Comparison of ENCODE assay signal across 8 mouse cellular contexts in genomic region chr5:129586471-129586870, GRCm38 (mm10). TPM values are rescaled to one million over a fixed set of nuclear protein-coding genes. Genes with fewer than 3 reads are reported as not detected.
DNase-seq lines count a peak whose midpoint lies in the region; ATAC-seq lines count a peak whose summit lies in the region.

No protein-coding gene starts in this region.

- peaks cover 68% of the 10 kb centered on the region for H3K27me3 ChIP-seq in kidney, embryonic 15.5 days
- H3K27me3 ChIP-seq in embryonic facial prominence, embryonic 13.5 days, result peaks cover 65% of the 10 kb centered on the region
- peaks cover 40% of the 10 kb centered on the region for H3K27me3 ChIP-seq in intestine, embryonic 14.5 days (replicated peaks; ENCODE audit: control insufficient read depth, insufficient read depth, low read length)
- H3K27me3 ChIP-seq in midbrain, embryonic 16.5 days (ENCODE audit: control insufficient read depth, insufficient read depth, low read depth, low read length), result peaks cover 7% of the 10 kb centered on the region; the same call in 1 of the 2 replicates

- H3K4me3 ChIP-seq in kidney, embryonic 15.5 days (replicated peaks), result peak overlapping the region; percentile 72
- H3K4me3 ChIP-seq in embryonic facial prominence, embryonic 13.5 days, result peak overlapping the region; percentile 66
- H3K4me3 ChIP-seq in intestine, embryonic 14.5 days (ENCODE audit: low read depth, low read length), result peak overlapping the region; percentile 63
- peak overlapping the region; percentile 90 for H3K4me3 ChIP-seq in midbrain, embryonic 16.5 days (ENCODE audit: low read depth, low read length)

- 55% methylated on average over 13 of the region's 13 CpGs for WGBS in kidney, embryonic 15.5 days
- 47% methylated on average over 13 of the region's 13 CpGs for WGBS in embryonic facial prominence, embryonic 13.5 days
- 46% methylated on average over 13 of the region's 13 CpGs for WGBS in intestine, embryonic 14.5 days
- 32% methylated on average over 13 of the region's 13 CpGs for WGBS in midbrain, embryonic 16.5 days

- H3K27ac ChIP-seq in kidney, embryonic 15.5 days, result no peak overlapping the region
- H3K27ac ChIP-seq in embryonic facial prominence, embryonic 13.5 days, result no peak overlapping the region
- H3K27ac ChIP-seq in intestine, embryonic 14.5 days (ENCODE audit: low read depth), result no peak overlapping the region
- peak overlapping the region; percentile 53 for H3K27ac ChIP-seq in midbrain, embryonic 16.5 days (ENCODE audit: low read length)

- peaks cover 32% of the 10 kb centered on the region for H3K4me1 ChIP-seq in kidney, embryonic 15.5 days
- H3K4me1 ChIP-seq in embryonic facial prominence, embryonic 13.5 days, result peaks cover 30% of the 10 kb centered on the region
- peaks cover 4% of the 10 kb centered on the region; the same call in 1 of the 2 replicates for H3K4me1 ChIP-seq in intestine, embryonic 14.5 days (replicated peaks; ENCODE audit: control insufficient read depth, insufficient read depth, low read length)
- peaks cover 28% of the 10 kb centered on the region for H3K4me1 ChIP-seq in midbrain, embryonic 16.5 days (ENCODE audit: control insufficient read depth, insufficient read depth, low read length)

- DNase-seq in kidney, postnatal 4 days, result no peak
- DNase-seq in intestine, embryonic 14.5 days (ENCODE audit: low spot score), result no peak
- DNase-seq in adrenal gland, adult 18-20 months (ENCODE audit: low spot score in 2 of 2), result no peak
- DNase-seq in layer of hippocampus, postnatal 10 days (ENCODE audit: low spot score in 2 of 2), result no peak
- DNase-seq in left cerebral cortex, postnatal 25 days (ENCODE audit: low spot score in 2 of 2), result no peak

- intact Hi-C loops in left cerebral cortex, postnatal 25 days (cut with DNase I), result no loop called here

- no peaks in the 10 kb centered on the region for H3K36me3 ChIP-seq in kidney, embryonic 15.5 days
- H3K36me3 ChIP-seq in embryonic facial prominence, embryonic 13.5 days, result no peaks in the 10 kb centered on the region
- no peaks in the 10 kb centered on the region for H3K36me3 ChIP-seq in intestine, embryonic 14.5 days (ENCODE audit: control insufficient read depth, insufficient read depth, low read length)
- H3K36me3 ChIP-seq in midbrain, embryonic 16.5 days (ENCODE audit: control insufficient read depth, insufficient read depth, low read length), result no peaks in the 10 kb centered on the region

- 0 out of 2 replicates have a peak overlapping the region, but pooled peaks have one; percentile 11 for H3K9ac ChIP-seq in kidney, embryonic 15.5 days
- peak overlapping the region; percentile 53 for H3K9ac ChIP-seq in embryonic facial prominence, embryonic 13.5 days
- H3K9ac ChIP-seq in intestine, embryonic 14.5 days (ENCODE audit: low read length), result peak overlapping the region; percentile 25; the same call in 1 of the 2 replicates
- H3K9ac ChIP-seq in midbrain, embryonic 16.5 days (ENCODE audit: low read depth, low read length), result peak overlapping the region; percentile 71

- no peaks in the 10 kb centered on the region for H3K9me3 ChIP-seq in kidney, embryonic 15.5 days (replicated peaks)
- no peaks in the 10 kb centered on the region for H3K9me3 ChIP-seq in embryonic facial prominence, embryonic 13.5 days
- no peaks in the 10 kb centered on the region for H3K9me3 ChIP-seq in intestine, embryonic 14.5 days (ENCODE audit: control insufficient read depth, low read length)
- no peaks in the 10 kb centered on the region for H3K9me3 ChIP-seq in midbrain, embryonic 16.5 days (replicated peaks; ENCODE audit: control insufficient read depth, low read length, poor library complexity, severe bottlenecking)

- no peak for ATAC-seq in kidney, embryonic 15.5 days (replicated peaks; ENCODE audit: low FRiP score)
- ATAC-seq in embryonic facial prominence, embryonic 13.5 days (ENCODE audit: insufficient number of reproducible peaks, insufficient read depth, low FRiP score, low TSS enrichment, low read depth), result no peak
- no peak for ATAC-seq in intestine, embryonic 14.5 days (replicated peaks; ENCODE audit: low FRiP score, low TSS enrichment, low read depth)
- no peak for ATAC-seq in midbrain, embryonic 16.5 days

- H3K4me2 ChIP-seq in kidney, embryonic 15.5 days, result peak overlapping the region; percentile 99
- peak overlapping the region; percentile 100 for H3K4me2 ChIP-seq in embryonic facial prominence, embryonic 13.5 days
- peak overlapping the region; percentile 99 for H3K4me2 ChIP-seq in intestine, embryonic 14.5 days (ENCODE audit: low read length)
- H3K4me2 ChIP-seq in midbrain, embryonic 16.5 days (ENCODE audit: low read length), result peak overlapping the region; percentile 95

RNA-seq across cellular contexts. Expression of gene Mmp17, which starts 2.5 kb away (rescaled TPM):
- polyA plus RNA-seq in kidney, embryonic 15.5 days (2015; fragmentation: Nextera tagmentation; extraction: Ambion mirVana), result 3.9 and 4.1 TPM in 2 replicates
- 3.6 and 3.9 TPM in 2 replicates for polyA plus RNA-seq in embryonic facial prominence, embryonic 13.5 days (2015; fragmentation: Nextera tagmentation; extraction: Ambion mirVana)
- polyA plus RNA-seq in intestine, embryonic 14.5 days (2014; fragmentation: Nextera tagmentation; extraction: Ambion mirVana), result 2.9 and 3.8 TPM in 2 replicates
- 11.1 and 11.7 TPM in 2 replicates for polyA plus RNA-seq in midbrain, embryonic 16.5 days (2015; fragmentation: Nextera tagmentation; extraction: Ambion mirVana)
- total RNA-seq in adrenal gland, adult 18-20 months (2021), result 1 to 10 TPM; 1.4 to 1.5 TPM
- total RNA-seq in layer of hippocampus, postnatal 10 days (2021), result 10 to 100 TPM; 53.0 to 56.7 TPM
- 100 to 1,000 TPM; 100 to 101 TPM for total RNA-seq in left cerebral cortex, postnatal 25 days (2021)

Comparison
In these comparisons a context has a peak if more than half of its experiments do, and no peak if none do; other contexts are left out.
1. H3K9ac ChIP-seq: peak in every context shown above with its lines; median percentile 71 in midbrain, embryonic 16.5 days; 53 in embryonic facial prominence, embryonic 13.5 days; 25 in intestine, embryonic 14.5 days; 11 in kidney, embryonic 15.5 days.